Mouse (Mus musculus) right cerebral cortex, postnatal 36 days (tissue): ENCODE data around the gene Cisd2.

Source experiments
- DNase-seq, 2 experiments: peaks; one replicate each; pipeline ENCODE4 v3.0.0; 2022; ENCODE audit warnings: low spot score in 2 of 2, mixed read lengths in 1 of 2

Cisd2 gene

DNA sequence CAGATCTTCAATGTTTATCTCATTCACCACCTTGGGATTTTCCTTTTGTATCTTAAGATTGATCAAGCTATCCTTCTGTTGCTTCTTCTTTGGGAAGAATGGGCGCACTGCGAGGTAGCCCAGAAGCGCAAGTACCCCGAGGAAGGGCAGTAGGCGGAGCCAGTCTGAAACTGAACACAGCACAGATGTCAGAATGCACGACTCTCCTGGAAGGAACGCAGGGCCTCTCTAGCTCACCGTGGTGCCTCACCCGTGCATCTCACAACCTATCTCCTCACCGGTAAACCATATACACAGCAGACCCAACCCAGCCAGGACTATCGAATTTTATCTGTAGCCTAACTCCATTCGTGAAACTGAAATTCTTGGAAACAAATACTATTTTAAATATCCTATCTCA, 12.7 kb downstream of the Cisd2 start:
- no peak for DNase-seq

- no peak for DNase-seq
These were observed 14.5 kb downstream of the Cisd2 start for GRCm38 (mm10) chr3:135409219-135409618.

DNA sequence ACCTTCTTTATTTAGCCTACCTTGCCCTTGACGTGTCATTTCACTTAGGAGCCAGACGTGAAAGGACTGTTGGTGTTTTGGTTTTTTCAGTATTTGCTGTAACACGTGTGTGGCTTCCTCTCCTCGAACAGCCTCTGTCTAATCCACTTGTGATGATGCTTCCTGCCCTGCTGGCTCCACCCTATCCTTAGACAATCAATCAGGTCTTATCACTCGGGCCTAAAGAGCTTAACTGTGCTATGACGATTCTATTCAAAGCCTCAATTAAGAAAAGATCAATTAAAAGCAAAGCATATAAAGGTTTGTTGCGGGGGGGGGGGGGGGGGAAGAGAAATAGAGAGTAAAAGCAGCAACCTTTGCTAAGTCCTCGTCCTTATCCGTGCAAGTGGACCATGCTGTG, 16.4 kb downstream of the Cisd2 start:
- DNase-seq: no peak

DNA sequence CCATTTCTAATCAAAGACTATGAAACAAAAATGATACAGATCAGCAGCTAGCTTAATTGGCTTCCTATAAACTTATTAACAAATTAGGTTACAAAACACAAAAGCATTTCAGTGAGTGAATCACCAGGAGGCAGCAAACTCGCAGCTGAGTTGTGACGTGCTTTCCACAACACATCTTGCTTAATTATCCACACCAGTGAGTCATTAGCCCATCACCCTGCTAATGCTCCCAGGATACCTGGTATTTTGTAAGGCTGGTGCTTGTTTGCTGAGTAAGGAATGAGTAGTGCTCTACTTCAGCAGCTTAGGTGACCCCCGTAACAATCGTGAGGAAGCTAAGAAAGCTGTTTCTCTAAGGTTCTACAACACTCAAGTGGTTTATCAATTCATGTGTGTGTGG, 19.1 kb downstream of the Cisd2 start:
- no peak for DNase-seq

- DNase-seq: no peak
These were observed 19.9 kb downstream of the Cisd2 start for GRCm38 (mm10) chr3:135403856-135404255.

- no peak for DNase-seq
These were observed 20.5 kb downstream of the Cisd2 start for GRCm38 (mm10) chr3:135403211-135403610.

GRCm38 (mm10) chr3:135402201-135402658, 21.5 kb downstream of the Cisd2 start:
- DNase-seq: peak; percentile 69 to 70

DNA sequence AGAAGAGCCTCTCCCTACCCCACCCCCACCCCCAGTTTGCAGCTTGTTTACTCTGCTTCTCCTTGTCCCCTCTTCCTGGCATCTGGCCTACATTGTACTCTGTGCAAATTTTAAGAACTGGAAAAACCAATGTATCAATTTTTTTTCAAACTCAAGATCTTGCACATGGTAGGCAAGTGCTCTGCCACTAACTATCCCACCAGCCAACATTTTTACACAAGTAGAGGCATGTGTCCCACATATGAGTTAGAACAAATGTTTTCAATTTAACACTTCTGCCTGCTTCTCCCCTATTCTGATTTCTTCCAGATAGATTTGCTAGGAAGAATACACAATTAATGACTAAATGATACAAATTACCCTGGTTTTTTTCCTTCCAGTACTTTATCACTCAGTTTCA, 26.6 kb downstream of the Cisd2 start:
- DNase-seq: no peak

GRCm38 (mm10) chr3:135396081-135396480, 27.6 kb downstream of the Cisd2 start:
- DNase-seq: no peak

- no peak for DNase-seq
These were observed 28.6 kb downstream of the Cisd2 start for GRCm38 (mm10) chr3:135395085-135395484.

DNA sequence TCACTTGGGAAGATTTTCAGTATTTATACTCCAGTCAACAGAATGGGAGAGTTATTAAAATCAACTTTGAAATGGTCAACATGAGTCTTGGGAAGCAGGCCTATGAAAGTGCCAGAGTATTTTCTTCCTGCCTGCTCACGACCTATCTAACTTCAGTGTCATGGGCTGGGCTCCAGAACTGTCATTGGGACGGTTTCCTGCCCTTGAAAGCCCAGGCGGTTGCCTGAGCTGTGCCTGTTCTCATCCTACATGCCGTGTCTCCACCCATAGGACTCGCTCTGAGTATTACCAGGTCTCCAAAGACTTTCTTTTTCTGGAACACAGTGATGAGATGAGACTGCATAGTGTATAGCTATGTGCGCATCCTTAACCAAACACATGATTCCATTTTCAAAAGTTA, 30.5 kb downstream of the Cisd2 start:
- DNase-seq: no peak

- DNase-seq: no peak
These were observed 43.9 kb downstream of the Cisd2 start for GRCm38 (mm10) chr3:135379868-135380267.

DNA sequence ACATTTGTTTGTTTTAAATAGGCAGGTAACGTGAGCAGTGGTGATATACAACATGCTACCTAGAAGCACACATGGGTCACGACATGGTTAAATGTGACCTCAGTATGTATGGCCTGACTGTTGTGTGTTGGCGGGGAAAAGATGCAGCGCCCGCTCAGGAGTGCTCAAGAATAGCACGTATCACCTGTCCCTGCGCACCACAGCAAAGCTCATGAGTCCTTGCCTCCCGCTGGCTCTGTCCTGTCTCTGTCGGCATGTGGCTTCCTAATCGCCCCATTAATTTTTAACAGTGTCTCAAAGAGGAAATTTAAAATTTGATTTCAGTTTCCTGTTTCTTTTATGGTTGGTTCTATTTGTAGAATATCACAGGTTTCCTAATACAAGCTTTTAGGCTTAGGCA, 46.3 kb downstream of the Cisd2 start:
- DNase-seq: no peak

GRCm38 (mm10) chr3:135375836-135376235, 47.9 kb downstream of the Cisd2 start:
- DNase-seq: no peak

DNA sequence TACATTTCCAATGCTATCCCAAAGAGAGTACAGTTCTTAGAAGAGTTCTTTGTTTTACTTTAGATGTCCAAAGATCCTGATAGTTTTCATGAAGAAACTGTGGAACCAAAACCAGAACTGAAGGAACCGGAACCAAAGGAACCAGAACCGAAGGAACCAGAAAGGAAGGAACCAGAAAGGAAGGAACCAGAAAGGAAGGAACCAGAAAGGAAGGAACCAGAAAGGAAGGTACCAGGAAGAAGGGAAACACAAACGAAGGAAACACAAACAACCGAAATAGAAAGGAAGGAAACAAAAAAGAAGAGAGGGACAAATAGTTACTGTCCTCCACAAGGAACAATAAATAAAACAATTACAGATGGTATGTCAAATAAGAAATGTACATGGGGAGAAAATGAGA, 66.3 kb downstream of the Cisd2 start:
- no peak for DNase-seq
